Mouse (Mus musculus) CH12.LX (cell line): ENCODE measurements at regions not wholly inside any gene's neighbourhood (a gene's known extent, or its start where the extent isn't known, plus 50 kb on each side); places are given as distances from the start of the nearest gene placed in this dataset.

Experiments used
- NRF1 ChIP-seq: IDR thresholded peaks from 2 replicates; pipeline ENCODE4 v1.6.1; 2014; ENCODE audit warnings: low read depth, mild to moderate bottlenecking, inconsistent platforms, low read length, improper control_type of control experiment, moderate library complexity
- POLR2A ChIP-seq: IDR thresholded peaks from 2 replicates; pipeline ENCODE4 v1.6.1; 2011; ENCODE audit warnings: low read depth, mild to moderate bottlenecking, improper control_type of control experiment, low read length
- TCF12 ChIP-seq: IDR thresholded peaks from 2 replicates; pipeline ENCODE4 v1.6.1; 2014; ENCODE audit warnings: low read depth, mild to moderate bottlenecking, inconsistent platforms, low read length, improper control_type of control experiment

- TF ChIP-seq POLR2A: no peak
- TF ChIP-seq NRF1: no peak
- no peak for TF ChIP-seq TCF12
These were observed 113.7 kb upstream of the Thy1 start for GRCm38 (mm10) chr9:43929312-43930036.
